Mouse (Mus musculus): ENCODE measurements around the gene Ccdc92b. TPM values are rescaled to one million over a fixed set of nuclear protein-coding genes. Genes with fewer than 3 reads are reported as not detected.
"Not testable (repeated sequence)": the region's sequence is repeated elsewhere in the genome, so short reads cannot be mapped to it uniquely, and the experiment has no call there.

Gene Ccdc92b
- total RNA-seq (2021) = 10 to 100 TPM; 34.2 to 35.5 TPM
- long read RNA-seq, experiment 1, full-length matches to known transcripts = 27 of 37 reads
- long read RNA-seq, experiment 1, partial matches to known transcripts = 9 of 37 reads
- long read RNA-seq, experiment 1, other reads (novel, unspliced or antisense) = 1 of 37 reads
- long read RNA-seq, experiment 2, full-length matches to known transcripts = 4 of 20 reads
- long read RNA-seq, experiment 2, partial matches to known transcripts = 16 of 20 reads
- long read RNA-seq, experiment 2, other reads (novel, unspliced or antisense) = 0 of 20 reads

DNA sequence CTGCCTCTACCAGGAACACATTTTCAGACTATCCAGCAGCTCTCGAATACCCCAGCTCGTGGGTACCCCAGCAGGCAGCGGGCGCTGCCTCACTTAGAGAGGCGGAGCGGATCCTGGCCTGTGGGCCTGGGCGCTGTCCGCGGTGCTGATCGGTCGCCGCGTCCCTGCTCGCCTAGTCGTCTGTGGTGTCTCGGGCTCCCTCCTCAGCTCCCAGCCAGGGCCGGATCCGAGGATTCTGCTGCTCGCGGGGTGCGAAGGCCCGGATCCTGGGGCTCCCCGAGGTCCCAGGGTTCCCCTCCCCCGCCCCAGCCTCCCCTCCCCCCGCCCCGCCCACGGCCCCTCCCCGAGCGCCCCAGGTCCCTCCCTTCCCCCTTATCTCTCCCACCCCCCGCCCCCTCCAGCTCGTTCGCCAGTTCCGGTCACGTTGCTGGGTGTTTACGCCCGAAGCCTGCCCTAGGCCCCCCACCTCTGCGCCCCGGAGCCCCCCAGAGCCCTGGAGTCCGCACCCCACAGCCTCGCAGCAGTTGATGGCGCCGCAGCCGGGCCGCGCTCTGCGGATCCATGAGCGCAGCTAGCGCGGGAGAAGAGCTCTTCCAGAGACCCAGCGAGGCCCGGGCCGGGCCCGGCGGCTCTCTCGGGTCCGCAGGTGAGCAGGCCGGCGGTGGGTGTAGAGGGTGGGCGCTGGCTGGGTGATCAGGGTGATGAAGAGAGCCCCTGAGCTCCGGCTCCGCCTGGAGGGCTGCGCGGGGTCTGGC, at the start of gene Ccdc92b:
Ccdc92b (plus strand) TSS at position 405 of the 755 bp plus-strand sequence.
- peak; percentile 55 to 66 for DNase-seq (ENCODE audit: low spot score in 2 of 2)

DNA sequence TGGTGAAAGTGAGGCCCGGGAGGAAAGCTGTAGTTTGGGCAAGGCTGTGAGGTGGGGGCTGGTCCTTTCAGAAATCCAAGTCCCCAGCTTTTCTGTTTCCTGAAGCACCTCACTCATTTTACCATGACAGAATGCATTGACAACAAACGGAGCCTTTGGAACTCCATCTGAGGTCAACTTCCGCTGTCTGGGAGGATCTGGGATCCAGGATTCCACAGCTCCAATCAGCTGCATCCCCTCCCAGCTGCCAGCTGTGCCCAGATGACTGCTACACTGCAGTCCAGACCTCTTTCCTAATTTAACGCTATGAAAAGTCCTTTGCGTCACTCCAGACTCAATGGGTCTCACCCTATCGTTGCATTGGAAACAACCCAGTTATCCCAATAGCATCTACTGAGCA, 49.7 kb upstream of the Ccdc92b start:
- no peak for DNase-seq (ENCODE audit: low spot score in 2 of 2)

DNA sequence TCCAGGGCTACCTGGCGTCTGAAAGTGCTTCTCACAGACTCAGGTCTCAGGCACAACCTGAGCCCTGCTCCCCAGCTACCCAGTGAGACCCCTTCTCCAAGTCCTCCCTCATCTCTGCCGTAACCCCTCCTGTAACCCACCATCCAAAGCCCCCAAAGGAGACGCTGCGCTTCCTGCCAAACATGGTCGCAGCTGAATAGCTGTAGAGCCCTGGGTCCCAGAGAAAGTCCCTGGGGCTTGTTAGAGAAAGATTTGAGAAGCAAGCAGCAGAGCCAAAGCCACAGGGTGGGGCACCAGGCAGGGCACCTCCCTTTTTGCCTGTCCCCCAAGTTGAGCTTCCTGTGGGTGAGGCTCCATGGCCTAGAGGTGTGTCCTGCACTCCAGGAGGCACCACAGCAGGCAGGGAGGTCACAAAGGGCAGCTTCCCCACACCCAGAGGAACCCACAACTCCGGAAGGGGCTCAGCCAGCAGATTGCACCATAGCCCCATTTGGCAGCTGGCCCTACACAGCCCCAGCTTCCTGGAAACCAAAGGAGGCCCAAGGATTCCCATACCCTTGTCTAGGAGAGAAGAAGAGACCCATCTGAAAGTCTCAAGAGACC, 46.8 kb upstream of the Ccdc92b start:
- DNase-seq (ENCODE audit: low spot score in 2 of 2) = no peak

DNA sequence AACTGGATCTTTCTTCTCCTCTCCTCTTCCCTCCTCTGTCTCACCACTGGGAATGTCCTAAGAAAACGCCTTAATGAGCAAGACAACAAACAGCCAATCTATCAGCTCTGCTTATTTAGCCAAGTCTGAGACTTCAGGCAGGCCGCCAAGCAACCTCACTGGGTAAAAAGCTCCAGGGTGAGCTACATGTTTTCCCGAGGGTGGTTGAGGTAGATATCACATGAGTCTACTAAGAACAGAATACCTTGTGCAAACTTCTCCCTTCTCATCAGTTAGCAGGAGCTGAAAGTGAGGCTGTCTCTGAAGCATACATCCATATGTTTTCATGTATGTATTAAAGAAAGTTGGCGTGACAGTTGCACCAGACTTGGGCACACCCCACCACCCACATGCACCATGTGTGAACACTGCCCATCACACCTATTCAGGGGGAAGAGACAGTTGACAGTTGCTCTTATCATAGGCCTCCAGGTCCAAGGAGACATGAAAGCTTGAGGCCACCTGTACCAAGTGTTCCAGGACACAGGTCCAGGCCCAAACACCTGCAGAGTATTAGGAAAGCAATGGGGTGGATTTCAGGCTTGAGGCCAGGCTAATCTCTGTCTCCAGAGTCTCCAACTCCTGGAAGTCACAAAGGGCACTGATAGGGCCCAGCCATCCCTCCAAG, 44.5 kb upstream of the Ccdc92b start:
- DNase-seq (ENCODE audit: low spot score in 2 of 2) = no peak

DNA sequence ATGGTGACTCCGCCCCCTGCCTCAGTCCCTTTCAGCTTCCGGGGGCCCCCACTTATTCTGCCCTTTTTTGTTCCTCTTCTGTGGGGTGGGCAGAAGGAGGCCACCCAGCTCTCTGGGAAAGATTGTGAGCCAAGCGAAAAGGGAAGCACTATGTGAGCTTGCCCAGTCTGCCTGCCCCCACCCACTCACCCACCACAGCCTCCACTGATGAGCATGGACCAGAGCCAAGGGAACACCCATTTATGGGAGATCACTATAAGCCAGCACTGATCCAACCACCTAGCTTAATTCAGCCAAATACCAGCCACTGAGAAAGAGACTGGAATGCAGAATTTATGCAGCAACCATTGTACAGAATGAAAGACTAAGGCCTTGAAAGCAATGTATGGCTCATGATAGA, 43.5 kb upstream of the Ccdc92b start:
- DNase-seq (ENCODE audit: low spot score in 2 of 2) = peak in 1 of 2 experiments; percentile 71

DNA sequence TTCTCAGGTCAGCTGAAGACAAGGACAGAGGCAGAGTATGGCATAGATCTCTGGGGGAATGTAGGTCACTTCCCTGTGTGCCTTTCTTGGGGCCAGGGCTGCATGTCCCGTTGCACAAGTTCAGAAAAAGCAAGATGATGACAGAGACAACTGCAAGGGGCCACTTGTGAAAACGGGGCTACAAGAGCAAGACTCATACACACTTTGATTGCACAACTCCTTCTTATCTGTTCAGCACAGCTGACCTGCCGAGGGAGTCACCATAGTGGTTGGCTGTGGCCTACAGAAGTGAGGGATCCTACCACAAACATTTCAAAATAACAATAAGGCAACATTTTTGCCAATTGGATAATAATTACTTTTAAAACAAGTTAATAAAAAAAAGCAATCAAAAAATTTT, 42.3 kb upstream of the Ccdc92b start:
- DNase-seq (ENCODE audit: low spot score in 2 of 2) = no peak

DNA sequence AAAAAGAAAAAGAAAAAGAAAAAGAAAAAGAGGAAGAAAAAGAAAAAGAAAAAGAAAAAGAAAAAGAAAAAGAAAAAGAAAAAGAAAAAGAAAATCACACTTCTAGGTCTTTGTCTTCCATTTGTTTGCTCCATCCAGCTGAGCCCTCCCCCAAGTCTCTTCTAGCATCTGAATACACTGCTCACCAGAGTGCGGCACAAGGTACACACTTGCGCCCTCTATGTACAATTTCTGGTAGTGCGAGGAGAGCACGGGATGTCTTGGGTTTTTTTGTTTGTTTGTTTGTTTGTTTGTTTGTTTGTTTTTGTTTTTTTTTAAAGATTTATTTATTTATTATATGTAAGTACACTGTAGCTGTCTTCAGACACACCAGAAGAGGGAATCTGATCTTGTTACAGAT, 38.1 kb upstream of the Ccdc92b start:
- DNase-seq (ENCODE audit: low spot score in 2 of 2) = not testable (repeated sequence)

DNA sequence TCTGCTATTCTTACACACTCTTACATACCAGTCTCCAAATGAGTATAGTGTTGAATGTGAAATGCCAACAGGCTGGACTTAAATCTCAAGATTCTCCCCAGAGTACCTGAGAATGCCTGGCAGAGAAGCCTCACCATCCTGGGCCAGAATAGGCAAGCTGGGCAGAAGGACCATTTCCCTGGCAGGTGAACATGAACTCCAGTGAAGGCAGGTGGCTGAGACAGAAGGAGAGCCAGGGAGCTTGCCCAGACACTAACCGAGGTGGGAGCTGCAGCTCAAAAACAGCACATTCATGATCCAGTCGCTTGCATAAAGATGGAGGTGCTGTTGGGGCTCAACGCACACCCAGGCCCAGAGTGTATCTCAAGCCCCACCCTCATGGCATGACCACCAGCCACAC, 36.9 kb upstream of the Ccdc92b start:
- no peak for DNase-seq (ENCODE audit: low spot score in 2 of 2)

DNA sequence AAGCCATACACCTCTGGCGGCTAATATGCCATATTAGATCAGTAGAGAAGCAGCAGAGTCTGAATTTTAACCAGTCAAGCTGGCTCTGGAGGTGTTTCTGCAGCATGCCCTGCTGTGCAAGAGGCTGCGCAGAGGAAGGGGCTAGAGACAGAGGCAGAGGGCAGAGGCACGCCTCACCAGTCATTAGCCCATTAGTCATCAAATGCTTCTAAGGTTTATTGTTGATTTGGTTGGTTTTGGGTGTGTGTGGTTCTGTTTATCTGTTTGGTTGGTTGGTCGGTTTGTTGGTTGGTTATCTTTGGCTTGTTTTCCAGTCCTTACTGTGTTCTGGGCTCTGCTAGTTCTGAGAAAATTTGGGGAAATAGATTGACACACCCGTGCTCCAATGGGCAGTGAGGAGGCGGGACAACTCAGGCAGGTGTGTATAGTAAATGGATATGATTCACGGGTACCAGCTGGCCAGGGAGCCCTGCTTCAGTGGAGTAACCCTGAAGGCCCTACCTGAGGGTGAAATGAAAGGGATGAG, 35.5 kb upstream of the Ccdc92b start:
- no peak for DNase-seq (ENCODE audit: low spot score in 2 of 2)

DNA sequence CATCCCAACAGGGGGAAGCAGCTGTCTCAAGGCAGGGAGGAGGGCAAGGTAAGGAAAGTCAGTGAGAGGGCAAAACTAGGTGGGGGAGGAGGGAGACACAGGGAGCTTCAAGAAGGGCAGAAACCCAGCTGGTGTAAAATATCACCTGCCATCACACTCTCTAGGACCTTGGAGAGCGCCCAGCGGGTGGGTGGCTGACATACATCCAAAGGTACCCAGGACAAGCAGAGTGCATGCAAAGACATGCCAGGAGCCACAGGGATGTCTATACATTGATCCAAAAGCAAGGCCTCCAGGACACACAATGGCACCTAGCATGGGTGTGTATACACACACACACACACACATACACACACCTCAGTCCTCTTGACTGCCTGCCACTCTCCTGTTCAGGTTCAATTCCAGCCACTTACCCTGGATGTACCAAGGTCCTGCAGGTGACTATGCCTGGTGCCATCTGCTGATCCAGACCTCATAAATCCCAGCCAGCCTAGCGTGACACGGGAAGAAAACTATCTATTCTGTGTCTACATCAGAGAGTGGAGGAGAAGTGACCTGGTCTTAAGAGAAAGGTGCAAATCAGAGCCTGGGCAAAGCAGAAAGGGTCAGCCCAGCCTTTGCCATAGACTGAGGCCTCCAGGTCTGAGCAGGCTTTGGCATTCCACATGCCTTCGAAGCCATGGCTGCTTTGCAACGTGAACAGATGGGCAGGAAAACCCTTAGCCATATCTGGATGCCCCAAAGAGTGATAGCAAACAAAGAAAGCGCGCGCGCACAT, 34.3 kb upstream of the Ccdc92b start:
- DNase-seq (ENCODE audit: low spot score in 2 of 2) = no peak

DNA sequence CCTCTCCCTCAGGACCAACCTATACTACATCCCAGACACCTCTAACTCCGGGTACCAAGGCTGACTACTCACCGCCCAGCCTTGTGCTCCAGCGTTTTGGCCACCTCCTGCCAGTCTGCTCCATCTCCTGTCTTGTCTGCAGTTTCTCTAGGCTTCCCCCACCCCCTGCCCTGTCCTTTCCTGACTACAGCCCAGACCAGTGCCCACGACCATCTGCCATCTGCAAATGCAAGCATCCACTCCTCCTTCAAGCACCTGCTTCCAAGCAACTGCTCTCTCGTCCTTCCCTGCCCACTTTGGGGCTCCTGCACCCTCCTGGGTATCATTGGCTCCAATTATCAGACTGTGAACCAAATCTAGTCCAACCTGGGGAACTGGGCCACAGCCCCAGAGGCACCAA, 33.0 kb upstream of the Ccdc92b start:
- DNase-seq (ENCODE audit: low spot score in 2 of 2) = peak; percentile 51 to 75

DNA sequence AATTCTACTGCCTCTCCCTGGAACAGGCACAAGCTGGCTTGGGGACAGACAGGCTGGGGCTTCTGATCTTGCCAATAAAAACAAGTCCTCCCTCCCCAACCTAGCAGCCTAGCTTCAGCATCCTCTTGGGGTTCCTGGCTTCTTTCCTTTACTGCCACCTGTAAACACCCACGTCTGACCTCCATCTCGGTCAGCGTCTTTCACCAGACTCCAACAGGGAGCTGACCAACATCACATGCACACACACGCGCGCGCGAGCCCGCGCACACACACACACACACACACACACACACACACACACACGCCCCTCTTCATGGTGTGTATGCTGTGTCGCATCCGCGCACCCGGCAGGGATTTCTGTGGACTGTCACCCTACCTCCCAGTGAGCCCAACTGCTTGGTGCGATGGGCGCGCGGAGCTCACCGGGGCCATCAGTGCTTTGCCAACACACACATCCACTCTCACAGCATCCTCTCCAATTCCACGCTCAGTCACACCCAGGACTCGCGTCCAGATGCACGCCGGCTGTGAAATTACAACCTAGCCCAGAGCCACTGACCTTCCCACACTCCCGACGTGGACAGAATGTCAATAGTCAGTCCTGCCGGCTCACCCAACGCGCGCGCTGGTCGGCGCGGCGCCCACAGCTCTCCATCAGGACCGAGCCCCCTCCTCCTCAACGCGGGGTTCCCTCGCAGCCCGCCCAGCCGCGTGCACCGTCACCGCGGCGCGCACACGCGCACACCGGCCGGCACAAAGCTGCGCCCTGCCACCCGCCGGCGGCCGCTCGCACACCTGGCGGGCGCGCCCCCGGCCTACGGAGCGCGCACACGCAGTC, 29.8 kb upstream of the Ccdc92b start:
- DNase-seq (ENCODE audit: low spot score in 2 of 2) = peak; percentile 57 to 74

DNA sequence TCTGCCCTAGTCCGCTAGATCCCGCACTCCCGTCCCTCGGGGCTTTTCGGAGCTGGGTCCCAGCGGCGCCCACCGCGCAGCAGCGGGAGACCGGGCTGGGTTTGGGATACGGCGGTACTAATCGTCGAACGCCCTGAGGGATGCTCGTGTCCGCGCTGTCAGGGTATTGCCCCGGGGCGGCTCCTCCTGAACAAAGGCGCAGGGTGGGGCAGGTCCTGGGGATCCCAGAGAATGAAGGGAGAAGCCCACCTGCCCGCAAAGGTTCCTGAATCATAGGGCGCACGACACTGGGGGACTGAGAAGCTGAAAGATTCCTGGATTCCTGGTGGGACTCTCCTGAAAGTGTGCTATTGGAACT, 29.2 kb upstream of the Ccdc92b start:
- DNase-seq (ENCODE audit: low spot score in 2 of 2) = no peak

DNA sequence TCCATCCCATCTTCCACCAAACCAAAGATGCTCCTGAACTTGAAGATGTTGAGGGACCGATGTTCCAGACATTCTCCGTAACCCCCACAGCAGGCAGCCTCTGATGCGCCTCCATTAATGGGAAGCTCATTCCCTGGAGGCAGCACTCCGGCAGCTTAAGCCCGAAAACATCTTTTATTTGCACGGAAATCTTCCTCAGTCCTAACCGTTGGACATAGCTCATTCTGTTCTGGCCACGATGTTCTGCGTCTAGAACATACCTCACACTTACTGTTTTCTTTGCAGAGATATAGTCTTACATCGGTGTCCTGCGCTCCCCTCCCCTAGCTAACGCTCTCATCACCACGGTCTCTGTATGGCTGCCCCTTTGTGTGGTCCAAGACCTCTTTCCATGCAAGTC, 28.7 kb upstream of the Ccdc92b start:
- DNase-seq (ENCODE audit: low spot score in 2 of 2) = no peak

DNA sequence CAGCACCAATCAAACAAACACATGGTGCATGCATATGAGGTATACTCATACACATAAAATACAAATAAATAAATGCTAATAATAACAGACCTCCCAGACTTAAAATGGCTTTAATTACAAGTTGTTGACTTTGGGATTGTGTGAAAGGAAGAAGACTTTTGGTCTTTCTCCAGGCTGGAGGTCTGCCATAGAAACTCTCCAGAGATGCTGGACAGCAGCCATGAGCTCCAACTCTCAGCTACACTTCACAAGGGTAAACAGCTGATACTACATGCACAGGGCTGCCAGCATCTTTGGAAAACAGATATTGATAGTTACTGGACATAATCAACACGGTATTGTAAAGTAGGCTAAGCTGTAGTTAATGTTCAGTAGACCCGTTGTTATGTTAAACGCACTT, 27.2 kb upstream of the Ccdc92b start:
- DNase-seq (ENCODE audit: low spot score in 2 of 2) = no peak

DNA sequence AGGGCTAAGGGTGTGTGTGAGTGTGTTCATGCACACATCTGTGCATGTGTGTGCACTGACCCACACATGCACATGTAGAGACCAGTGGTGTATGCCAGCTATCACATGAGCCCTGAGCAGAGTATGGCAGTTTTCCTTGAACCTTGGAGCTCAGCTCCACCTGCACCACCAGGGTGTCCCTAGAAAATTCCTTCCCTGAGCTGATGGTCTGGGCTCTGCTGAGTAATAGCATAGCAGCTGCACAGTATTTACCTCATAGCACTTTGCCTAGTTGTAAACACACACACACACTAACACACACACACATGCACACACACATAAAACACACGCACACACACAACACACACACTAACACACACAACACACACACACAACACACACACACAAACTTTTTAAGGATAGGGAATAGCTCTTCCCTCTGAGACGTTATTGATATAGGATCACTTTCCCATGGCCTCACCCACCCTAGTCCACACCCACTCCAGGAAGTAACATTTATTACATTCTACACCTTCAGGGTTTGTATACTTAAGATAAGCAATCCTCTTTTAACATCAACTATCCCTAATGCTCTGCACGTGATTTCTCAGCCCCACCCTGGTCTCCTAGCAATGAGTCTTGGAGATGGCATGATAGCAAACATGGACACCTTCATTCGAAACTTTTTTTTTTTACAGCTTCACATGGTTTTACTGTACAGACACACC, 22.0 kb upstream of the Ccdc92b start:
- DNase-seq (ENCODE audit: low spot score in 2 of 2) = no peak

DNA sequence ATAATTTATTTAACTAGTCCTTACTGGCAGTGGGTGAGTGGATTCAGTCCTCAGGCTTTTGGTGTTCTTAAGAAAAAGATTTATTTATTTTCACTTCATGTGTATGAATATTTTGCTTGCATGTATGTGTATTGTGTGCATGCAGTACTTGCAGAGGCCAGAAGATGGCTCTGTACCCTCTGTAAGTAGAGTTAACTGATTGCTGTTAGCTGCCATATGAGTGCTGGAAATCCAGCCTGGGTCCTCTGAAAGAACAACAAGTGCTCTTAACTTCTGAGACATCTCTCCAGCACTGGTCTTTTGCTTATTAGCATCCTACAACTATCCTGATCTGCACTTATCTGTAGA, 21.4 kb upstream of the Ccdc92b start:
- no peak for DNase-seq (ENCODE audit: low spot score in 2 of 2)

DNA sequence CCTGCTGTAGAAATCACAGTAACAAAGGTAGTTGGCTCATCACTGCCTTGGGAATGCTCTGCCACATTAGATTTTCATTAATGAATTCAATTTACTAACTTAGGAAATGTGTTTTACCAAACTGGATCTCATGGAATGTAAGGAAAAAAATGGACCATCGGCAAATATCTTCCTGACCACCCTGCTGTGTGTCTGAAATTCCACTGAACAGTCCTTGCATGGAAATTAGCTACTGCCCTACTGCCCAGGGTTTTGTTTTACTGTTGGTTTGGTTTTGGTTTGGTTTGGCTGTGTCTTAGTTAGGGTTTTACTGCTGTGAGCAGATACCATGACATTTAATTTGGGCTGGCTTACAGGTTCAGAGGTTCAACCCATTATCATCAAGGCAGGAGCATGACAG, 17.1 kb upstream of the Ccdc92b start:
- DNase-seq (ENCODE audit: low spot score in 2 of 2) = no peak

DNA sequence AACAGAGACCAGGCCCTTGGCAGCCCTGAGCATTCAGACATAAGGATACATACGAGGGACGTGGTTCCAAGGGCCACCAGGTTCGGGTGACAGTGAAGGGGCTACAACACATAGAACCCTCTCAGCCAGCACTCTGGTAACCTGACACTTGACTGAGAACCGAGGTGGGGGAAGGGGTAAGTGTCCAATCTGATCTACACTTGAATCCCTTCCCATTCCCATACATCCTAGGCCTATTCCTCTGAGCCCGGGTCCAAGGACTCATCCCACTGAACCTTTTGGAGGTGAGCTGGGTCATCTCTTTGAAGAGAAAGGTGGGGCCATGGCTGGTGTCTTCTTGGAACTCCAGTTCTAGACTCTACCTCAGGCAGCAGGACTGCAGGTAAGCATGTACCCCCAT, 9.3 kb upstream of the Ccdc92b start:
- no peak for DNase-seq (ENCODE audit: low spot score in 2 of 2)

Measured in left cerebral cortex, adult 18-20 months (tissue).